Mouse (Mus musculus): ENCODE data around the gene Dip2c. TPM values are rescaled to one million over a fixed set of nuclear protein-coding genes. Genes with fewer than 3 reads are reported as not detected.

The Dip2c gene
- total RNA-seq, 1 experiment from 2014 or later: 29.0 TPM

GRCm38 (mm10) chr13:9329307-9329915 lies 53.1 kb downstream of the Dip2c start:
- DNase-seq: no peak

- no peak for DNase-seq
These were observed 56.9 kb downstream of the Dip2c start for GRCm38 (mm10) chr13:9333187-9333586.

DNA sequence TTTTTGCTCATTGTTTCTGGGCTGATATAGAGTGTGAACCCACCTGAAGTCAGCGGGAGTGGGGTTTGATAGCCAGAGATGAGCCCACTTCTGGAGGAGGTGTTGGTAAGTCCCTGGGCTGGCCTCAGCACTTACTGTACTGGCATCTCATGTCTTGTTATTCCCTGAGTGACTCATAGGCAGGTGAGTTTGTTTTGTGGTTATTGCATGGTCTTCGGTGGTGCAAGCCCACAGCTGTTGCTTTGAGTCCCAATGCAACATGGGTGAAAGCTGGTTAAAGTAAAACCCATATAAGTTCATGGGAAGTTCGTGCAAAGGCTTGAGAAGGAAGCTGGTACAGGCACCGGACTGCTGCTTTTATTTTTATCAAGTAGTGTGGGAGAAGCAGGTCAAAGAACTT lies 64.0 kb downstream of the Dip2c start:
- DNase-seq: no peak

- DNase-seq: no peak
These were observed 66.4 kb downstream of the Dip2c start for GRCm38 (mm10) chr13:9342696-9343095.

DNA sequence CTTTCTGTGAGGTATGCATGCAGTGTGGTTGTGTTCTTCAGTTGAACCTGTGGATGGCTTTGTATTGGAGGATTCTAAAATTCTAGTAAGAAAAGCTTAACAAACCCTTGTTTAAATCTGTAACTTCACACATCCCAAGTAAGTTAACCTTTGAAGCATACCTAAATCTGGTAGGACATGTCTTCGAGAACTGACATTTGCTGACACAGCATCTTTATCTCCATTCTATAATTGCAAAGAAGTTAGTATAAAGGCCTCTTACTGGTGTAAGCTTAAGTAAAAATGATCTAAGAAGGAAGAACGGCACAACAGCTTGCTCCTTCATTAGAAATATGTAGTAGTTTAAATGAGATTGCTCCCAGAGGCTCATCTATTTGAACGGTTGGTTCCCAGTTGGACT lies 71.1 kb downstream of the Dip2c start:
- DNase-seq: no peak

DNA sequence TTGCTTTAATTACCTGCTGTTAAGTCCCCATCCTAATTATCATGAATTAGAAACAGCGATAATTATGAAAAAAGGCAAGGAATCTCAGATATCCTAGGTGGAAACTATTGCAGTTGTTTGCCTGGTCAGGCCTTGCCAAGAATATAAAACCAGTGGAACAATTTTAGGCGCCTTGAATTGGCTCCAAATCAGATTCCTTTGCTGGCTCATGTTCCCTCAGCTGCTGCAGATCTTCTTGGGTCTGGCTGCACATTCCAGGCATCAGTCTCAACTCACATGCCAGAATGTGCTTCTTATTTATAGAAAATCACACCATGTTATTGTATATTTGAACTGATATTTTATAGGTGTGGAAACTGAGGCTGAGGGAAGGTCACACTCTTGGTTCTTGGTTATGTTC lies 74.3 kb downstream of the Dip2c start:
- no peak for DNase-seq

DNA sequence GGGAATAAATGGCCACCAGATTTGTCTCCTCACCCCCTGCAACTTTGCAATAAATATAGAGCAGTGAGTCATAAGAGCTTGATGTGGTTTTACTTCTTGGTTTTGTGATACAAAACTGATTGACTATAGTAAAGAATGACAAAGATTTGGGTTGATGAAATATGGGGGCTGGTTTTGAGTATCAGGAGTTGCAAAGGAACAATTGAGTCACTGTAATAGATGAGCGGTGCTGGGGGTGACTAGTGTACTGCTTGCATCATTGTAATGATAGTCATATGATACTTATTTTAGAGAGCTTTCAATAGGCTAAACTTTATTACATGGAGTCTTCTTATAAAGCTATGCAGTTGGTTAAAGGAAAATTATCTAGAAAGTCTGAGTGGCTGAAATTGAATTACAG lies 77.6 kb downstream of the Dip2c start:
- no peak for DNase-seq

DNA sequence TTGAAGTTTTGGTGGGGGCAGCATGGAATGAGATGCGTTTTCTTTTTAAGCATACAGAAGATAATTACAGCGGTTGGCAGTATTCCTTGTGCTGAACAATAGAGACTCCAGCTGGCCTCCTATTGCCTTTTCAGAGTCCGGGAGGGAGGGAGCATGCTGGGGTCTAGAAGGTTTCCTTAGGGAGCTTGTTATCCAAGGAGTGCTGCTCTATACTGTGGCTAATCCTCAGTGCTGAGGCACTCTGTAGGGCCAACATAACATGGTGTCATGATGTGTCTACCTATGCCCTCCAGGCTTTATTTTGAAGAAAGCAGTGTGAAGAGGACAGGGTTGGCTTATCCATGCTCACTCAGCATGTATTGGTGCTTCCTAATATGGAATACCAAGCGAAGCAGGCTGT lies 79.0 kb downstream of the Dip2c start:
- DNase-seq: no peak

DNA sequence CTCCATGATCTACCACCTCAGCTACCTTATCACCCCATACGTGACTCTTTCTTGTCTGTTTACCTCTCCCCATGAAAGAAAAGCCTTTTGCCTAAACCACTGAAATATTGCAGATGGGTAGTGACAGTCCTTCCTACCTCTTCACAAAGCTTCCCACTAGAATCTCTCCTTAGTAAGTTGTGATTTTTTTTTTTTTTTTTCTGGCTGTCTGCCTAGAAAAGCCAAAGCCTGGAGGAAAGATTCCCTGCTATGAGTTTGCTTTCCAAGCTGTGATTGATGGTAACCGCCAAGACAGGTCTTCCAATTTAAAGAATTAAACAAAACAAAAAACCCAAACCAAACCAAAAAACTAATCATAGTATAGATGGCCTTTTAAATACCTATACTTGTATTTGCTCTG lies 85.1 kb downstream of the Dip2c start:
- no peak for DNase-seq

GRCm38 (mm10) chr13:9371387-9371786 lies 95.1 kb downstream of the Dip2c start:
- DNase-seq: no peak

DNA sequence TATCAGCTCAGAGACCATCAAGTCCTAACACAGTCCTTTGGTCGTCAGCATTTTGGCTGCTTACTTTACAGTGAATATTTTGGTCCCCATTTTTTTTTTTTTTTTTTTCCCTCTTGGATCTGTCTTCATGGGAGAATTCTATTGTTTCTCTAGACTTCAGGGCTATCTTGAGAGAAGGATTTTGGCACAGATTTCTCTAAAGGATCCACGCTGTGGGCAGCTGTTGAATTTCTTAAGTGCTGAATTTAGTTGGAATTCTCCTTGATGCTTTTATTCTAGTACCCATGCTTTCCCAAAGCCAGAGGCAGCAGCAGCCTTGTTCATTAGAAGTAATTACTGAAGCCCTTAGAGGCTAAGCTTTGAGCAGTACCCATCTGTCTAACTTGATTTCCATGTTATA lies 100.8 kb downstream of the Dip2c start:
- no peak for DNase-seq

- DNase-seq: no peak
These were observed 104.5 kb downstream of the Dip2c start for GRCm38 (mm10) chr13:9380740-9381410.

DNA sequence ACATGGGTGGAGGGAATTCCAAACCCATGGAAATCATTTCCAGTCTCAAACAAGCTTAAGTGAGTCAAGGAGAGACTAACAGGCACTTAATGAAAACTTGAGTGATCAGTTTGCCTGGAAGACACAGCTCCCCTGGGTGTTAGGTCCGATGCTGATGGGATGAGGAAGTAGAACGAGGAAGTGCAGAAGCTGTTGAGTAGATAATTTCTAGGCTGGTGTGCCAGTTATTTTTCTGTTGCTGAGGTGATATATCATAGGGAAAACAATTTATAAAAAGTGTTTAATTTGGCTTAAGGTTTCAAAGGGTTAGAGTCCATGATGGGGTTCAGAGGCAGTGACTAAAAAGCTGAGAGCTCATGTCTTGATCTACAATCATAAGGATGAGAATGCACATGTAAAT lies 111.7 kb downstream of the Dip2c start:
- no peak for DNase-seq

- DNase-seq: no peak
These were observed 113.0 kb downstream of the Dip2c start for GRCm38 (mm10) chr13:9389334-9389733.

- no peak for DNase-seq
These were observed 114.0 kb downstream of the Dip2c start for GRCm38 (mm10) chr13:9390204-9390804.

DNA sequence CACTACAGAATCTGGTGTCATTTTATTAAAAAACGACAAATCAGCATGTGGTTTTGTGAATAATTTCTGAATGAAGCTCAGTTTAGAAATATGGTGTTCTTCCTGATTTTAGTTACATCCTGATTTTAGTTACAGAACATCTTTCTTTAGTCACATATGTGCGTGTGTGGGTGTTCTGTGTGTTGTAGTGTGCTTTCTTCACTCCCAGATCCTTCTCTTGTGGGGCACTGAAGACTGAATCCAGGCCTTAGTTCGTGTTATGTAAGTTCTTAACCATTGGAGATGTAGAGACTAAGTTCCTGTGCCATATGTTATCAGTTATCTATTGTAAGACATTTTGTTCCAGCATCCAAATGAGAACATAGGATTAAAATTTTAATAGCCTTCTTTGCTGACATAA lies 117.1 kb downstream of the Dip2c start:
- DNase-seq: no peak

DNA sequence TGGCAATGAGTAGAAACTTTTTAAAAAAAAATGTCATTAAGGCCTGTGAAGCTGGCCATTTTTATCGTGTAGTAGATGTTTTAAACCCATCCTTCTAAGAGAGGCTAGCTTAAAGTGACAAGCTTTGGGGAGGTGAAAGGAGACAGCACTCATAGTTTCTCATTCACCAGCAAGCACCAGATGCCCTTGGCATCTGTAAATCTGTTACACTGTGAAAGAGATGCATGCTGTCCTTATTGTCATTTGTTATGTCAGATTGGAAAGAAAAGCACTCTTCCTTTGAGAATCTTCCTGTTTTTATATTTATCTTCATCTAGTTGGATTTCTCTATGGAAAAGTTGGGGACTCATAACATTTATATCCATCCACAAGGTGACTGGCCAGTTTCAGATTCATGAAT lies 119.0 kb downstream of the Dip2c start:
- no peak for DNase-seq

DNA sequence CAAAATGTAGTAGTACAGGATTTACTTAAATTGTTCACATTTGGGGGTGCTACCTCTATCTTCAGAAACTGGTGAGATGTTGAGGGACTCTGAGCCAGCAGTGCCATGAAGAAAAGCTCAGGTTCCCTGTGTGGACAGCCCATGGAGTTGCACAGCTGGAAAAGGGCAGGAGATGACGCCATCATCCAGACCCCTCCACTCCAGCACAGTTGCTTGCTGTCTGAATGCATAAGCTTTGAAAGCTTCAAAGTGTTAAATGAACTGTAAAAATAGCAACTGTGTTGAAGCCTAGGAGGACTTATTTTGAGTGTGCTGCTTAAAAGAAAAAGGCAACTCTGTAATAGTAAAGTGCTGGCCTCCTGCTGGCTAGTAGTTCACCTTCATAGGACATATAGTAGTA lies 122.5 kb downstream of the Dip2c start:
- no peak for DNase-seq

GRCm38 (mm10) chr13:9405399-9405798 lies 129.1 kb downstream of the Dip2c start:
- DNase-seq: no peak

GRCm38 (mm10) chr13:9408983-9409382 lies 132.7 kb downstream of the Dip2c start:
- no peak for DNase-seq

GRCm38 (mm10) chr13:9418441-9418840 lies 142.1 kb downstream of the Dip2c start:
- DNase-seq: no peak

- DNase-seq: no peak
These were observed 142.9 kb downstream of the Dip2c start for GRCm38 (mm10) chr13:9419213-9419612.

- no peak for DNase-seq
These were observed 145.6 kb downstream of the Dip2c start for GRCm38 (mm10) chr13:9421949-9422348.

GRCm38 (mm10) chr13:9422876-9423275 lies 146.5 kb downstream of the Dip2c start:
- no peak for DNase-seq

Measured in adrenal gland, postnatal 25 days (tissue).